Mouse (Mus musculus) c-Kit-positive CD71-negative TER-119-negative erythroid progenitor cells, embryonic 14.5 days (primary cell): ENCODE data around the gene Cnot10.
"Not testable (repeated sequence)": the region's sequence is repeated elsewhere in the genome, so short reads cannot be mapped to it uniquely, and the experiment has no call there.

Source experiments
- DNase-seq: peaks from one replicate; pipeline ENCODE4 v3.0.0-alpha.2; 2013; ENCODE audit warnings: low read depth

Gene Cnot10

GRCm38 (mm10) chr9:114650938-114651634 is 11.1 kb upstream of the Cnot10 start:
- DNase-seq = no peak

GRCm38 (mm10) chr9:114649371-114649770 is 9.4 kb upstream of the Cnot10 start:
- no peak for DNase-seq

GRCm38 (mm10) chr9:114648472-114648871 is 8.5 kb upstream of the Cnot10 start:
- DNase-seq = not testable (repeated sequence)

GRCm38 (mm10) chr9:114647506-114648432 is 7.8 kb upstream of the Cnot10 start:
- DNase-seq = no peak

GRCm38 (mm10) chr9:114646556-114647505 is 6.8 kb upstream of the Cnot10 start:
- no peak for DNase-seq

GRCm38 (mm10) chr9:114639186-114639748 is 717 bp downstream of the Cnot10 start:
- no peak for DNase-seq

- DNase-seq = no peak
Observed at GRCm38 (mm10) chr9:114636751-114637150, 3.2 kb downstream of the Cnot10 start.

GRCm38 (mm10) chr9:114636150-114636549 is 3.8 kb downstream of the Cnot10 start:
- DNase-seq = no peak

GRCm38 (mm10) chr9:114632331-114632730 is 7.7 kb downstream of the Cnot10 start:
- no peak for DNase-seq

GRCm38 (mm10) chr9:114626726-114627125 is 13.3 kb downstream of the Cnot10 start:
- DNase-seq = no peak

- DNase-seq = no peak
Observed at GRCm38 (mm10) chr9:114624178-114624577, 15.8 kb downstream of the Cnot10 start.

GRCm38 (mm10) chr9:114621149-114621548 is 18.8 kb downstream of the Cnot10 start:
- DNase-seq = no peak

GRCm38 (mm10) chr9:114614176-114614953 is 25.6 kb downstream of the Cnot10 start:
- no peak for DNase-seq

- DNase-seq = no peak
Observed at GRCm38 (mm10) chr9:114613026-114613425, 27.0 kb downstream of the Cnot10 start.

GRCm38 (mm10) chr9:114612566-114612965 is 27.4 kb downstream of the Cnot10 start:
- DNase-seq = no peak

- no peak for DNase-seq
Observed at GRCm38 (mm10) chr9:114610266-114610665, 29.7 kb downstream of the Cnot10 start.

- no peak for DNase-seq
Observed at GRCm38 (mm10) chr9:114603876-114604540, 36.0 kb downstream of the Cnot10 start.

GRCm38 (mm10) chr9:114601096-114601495 is 38.9 kb downstream of the Cnot10 start:
- DNase-seq = no peak

GRCm38 (mm10) chr9:114585017-114585345 is 55.0 kb downstream of the Cnot10 start:
- no peak for DNase-seq
